Mouse (Mus musculus): ENCODE measurements at regions not wholly inside any gene's neighbourhood (a gene's known extent, or its start where the extent isn't known, plus 50 kb on each side); places are given as distances from the start of the nearest gene placed in this dataset.

DNA sequence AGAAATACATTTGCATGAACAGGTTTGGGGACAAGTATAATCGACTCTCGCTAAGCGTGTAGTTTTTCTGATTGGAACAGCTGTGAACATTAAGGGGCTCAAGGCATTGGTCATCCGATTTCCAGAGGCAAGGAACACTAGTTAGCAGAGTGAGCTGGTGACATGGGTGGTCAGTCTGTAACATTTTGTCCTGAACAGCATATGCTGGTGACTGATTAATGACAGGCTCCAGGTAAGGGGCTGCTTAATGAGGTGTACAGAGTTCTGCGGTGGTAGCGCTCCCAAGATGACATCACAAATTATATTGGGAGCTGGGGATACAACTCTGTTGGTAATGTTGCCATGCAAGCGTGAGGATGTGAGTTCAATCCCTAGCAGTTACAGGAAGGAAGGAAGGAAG is 266.3 kb upstream of the Castor2 start:
- intact Hi-C loops (cut with DNase I), result no loop called here
- DNase-seq (ENCODE audit: low spot score in 2 of 2), result no peak

DNA sequence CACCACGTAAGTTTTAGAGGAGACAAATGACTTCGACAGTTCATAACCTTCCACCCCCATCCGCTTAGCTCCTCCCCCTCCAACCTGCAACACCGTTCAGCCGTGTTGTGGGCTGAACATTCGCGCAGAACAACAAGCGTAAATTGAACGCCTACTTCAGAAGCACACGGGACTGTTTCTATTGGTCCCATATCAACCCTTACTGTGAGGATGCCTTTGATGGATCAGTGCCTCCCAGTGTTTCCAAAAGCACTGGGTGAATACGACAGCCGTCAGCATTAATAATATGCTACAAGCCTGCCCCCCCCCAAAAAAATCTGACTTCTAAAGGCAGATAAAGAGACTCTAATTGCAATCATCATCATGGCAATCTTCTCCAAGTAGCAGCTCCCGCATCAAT is 271.3 kb upstream of the Castor2 start:
- intact Hi-C loops (cut with DNase I), result no loop called here
- DNase-seq (ENCODE audit: low spot score in 2 of 2), result no peak

DNA sequence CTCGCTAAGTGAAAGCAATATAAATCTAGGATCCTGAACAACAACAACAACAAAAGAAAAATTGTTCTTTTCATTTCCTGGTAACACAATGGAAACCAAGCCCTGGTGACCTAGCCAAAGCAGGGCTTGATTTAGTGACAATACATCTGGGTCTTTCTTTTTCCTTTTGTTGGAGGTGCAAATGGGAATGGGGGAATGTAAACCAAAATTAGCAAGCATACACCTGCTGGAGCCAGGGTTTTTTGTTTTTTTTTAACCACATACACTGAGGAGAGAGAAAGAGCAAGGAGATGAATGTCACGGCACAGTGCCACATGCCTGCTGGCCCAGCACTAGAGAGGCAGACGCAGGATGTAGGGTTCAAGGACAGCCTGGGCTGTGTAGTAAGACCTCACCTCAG is 275.6 kb upstream of the Castor2 start:
- intact Hi-C loops (cut with DNase I), result no loop called here
- no peak for DNase-seq (ENCODE audit: low spot score in 2 of 2)

DNA sequence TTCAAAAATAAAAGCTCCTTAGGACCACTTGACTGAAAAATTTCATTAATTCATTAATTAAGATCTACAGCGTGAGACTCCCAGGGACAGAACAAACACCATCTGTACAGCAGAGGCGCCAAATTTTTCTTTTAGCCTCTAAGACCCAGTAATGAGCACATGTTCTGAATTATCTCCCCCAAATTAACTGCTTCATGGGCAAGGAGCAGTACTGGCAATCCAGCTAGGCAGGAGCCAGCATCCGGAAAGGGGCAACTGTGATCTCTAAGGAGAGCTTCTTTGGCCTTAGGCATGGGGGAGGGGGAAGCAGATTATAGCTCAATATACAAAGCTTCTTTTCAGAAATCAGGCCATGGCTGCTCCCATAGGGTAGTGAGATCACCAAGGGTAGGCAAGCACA is 278.2 kb upstream of the Castor2 start:
- no peak for DNase-seq (ENCODE audit: low spot score in 2 of 2)
- intact Hi-C loops (cut with DNase I), result no loop called here

DNA sequence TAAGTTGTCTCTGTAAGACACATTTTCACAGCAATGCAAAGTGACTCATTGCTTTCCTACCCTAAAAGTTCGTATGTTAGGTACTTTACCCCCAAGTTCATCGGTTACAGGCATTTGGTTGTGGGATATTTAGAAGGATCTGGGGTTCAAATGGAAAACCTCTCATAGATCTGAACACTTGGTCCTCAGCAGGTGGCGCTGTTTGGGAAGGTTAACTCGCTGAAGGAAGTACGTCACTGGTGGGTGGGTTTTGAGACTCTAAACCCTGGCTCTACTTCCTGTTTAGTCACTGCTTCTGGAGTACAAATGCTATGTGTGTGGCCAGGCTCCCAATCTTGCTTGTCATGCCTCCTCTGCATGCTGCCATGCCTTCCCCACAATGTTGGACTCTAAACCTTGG is 284.0 kb upstream of the Castor2 start:
- intact Hi-C loops (cut with DNase I), result loop anchor here (5.0 to 10.0 kb wide), 2 partner anchors 82 to 189 kb away; no protein-coding TSS in a partner anchor
- DNase-seq (ENCODE audit: low spot score in 2 of 2), result no peak

DNA sequence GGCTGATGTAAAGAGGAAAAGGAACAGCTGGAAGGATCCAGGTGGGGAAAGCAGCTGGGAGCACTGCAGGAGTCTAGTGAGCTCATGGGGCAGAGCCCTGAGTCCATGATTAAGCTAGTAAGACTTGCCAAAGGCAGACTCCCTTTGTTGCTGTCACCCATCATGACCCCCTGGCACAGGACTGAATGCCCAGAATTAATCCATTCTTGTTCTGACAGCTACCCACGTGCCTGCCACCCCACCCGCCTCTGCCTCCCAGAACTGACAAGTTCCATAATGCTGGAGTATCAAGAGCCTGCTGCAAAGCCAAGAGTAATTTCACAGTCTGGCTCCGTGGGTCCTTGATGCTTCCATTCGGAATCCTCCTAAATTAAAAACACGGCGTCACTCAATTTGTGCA is 285.1 kb upstream of the Castor2 start:
- intact Hi-C loops (cut with DNase I), result loop anchor here (5.0 to 10.0 kb wide), 2 partner anchors 190 to 253 kb away; no protein-coding TSS in a partner anchor
- peak; percentile 21 to 63 for DNase-seq (ENCODE audit: low spot score in 2 of 2)

DNA sequence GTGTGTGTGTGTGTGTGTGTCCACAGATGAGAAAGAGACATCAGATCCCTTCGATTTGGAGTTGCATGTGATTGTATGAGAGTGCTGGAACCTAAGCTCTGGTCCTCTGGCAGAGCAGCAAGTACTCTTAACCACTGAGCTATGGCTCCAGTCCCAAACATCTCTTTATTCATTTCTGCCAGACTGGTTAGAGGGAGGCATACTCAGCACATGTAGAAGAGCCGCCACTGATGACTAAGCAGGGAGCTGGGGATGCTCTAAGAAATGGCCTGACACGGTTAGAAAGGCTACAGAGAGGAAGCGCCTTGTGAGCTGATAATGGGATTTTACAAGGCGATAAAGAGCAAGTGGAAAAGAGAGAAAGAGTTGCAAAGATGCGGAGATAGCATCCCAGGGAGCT is 287.3 kb upstream of the Castor2 start:
- DNase-seq (ENCODE audit: low spot score in 2 of 2), result peak in 1 of 2 experiments; percentile 8
- intact Hi-C loops (cut with DNase I), result loop anchor here (5.0 to 10.0 kb wide), 2 partner anchors 193 to 255 kb away; no protein-coding TSS in a partner anchor

DNA sequence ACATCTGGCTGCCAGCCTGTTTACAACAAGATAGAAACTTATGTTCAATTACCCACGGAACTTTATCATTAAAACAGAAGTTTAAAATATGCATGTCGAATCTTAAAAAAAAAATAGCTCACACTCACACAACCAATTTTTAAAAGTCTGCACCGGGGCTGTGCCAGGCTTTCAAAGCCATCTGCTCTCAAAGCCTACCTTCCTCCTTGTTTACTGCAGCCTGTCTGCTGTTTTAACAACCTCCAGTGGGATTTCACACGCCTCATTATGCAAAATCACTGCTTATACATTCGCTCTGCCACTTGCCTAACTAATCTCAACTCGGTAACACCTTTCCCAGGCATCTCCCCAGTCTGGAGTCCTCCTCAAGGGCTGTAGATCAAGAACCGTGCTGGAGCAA is 292.6 kb upstream of the Castor2 start:
- peak; percentile 25 to 70 for DNase-seq (ENCODE audit: low spot score in 2 of 2)
- intact Hi-C loops (cut with DNase I), result no loop called here

DNA sequence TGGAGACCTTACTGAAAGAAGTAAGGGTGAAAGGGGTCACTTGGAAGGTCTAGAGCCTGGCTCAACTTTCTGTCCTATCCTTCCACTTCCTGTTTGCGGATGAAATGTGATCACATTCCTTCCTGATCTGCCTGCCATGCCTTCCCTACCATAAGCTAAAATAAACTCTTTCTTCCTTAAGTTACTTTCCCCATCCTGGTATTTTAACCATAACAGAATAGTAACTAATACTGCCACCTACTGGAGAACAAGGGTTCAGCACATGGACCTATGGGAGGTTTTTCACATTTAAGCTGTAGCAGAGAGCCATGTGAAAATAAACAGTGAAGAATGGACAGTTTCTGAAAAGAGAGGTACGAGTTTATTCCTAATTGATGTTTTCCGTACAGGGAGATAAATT is 297.5 kb upstream of the Castor2 start:
- intact Hi-C loops (cut with DNase I), result no loop called here

DNA sequence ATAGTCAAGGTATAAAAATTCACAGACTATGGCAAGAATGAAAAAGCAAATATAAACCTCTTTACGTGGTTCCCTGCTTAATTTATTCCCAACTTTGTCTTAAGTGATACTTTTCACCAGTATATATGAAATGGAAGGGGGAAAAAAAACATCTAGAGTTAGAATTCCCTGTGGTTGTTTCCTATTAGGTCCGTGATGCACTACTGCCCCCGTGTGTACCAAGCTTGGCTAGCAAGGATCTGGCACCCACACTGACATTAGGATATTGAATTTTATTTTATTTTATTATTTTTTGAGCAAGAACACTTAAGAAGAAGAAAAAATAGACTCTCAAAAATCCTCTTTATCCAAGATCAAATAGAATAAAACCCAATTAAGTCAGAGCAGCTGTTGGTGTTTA is 303.9 kb upstream of the Castor2 start:
- peak; percentile 49 to 67 for DNase-seq (ENCODE audit: low spot score in 2 of 2)
- intact Hi-C loops (cut with DNase I), result loop anchor here (5.0 to 10.0 kb wide), 2 partner anchors 1563 to 1681 kb away; no protein-coding TSS in a partner anchor

More for the DNA sequence above, 297.5 kb upstream of the Castor2 start:
- no peak for DNase-seq (ENCODE audit: low spot score in 2 of 2)

DNA sequence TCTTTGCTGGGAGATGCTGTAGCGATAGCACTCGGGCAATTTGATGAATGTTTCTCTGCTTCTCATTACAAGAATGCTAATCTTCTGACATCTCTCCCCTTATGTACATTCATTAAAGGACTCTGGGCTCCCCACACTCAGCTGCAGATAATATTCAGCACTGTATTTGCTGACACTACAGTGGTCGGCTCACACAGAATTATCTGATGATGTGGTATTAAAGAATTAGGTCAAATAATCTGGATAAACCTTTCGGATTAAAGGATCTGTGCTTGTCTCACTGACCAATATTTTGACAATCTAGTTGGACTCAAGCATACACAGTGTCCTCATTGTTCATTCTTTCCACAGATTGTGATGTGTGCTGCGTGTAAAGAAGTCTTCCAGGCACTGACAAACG is 308.8 kb upstream of the Castor2 start:
- DNase-seq (ENCODE audit: low spot score in 2 of 2), result no peak
- intact Hi-C loops (cut with DNase I), result loop anchor here (5.0 to 10.0 kb wide), 2 partner anchors 203 to 1676 kb away; no protein-coding TSS in a partner anchor

DNA sequence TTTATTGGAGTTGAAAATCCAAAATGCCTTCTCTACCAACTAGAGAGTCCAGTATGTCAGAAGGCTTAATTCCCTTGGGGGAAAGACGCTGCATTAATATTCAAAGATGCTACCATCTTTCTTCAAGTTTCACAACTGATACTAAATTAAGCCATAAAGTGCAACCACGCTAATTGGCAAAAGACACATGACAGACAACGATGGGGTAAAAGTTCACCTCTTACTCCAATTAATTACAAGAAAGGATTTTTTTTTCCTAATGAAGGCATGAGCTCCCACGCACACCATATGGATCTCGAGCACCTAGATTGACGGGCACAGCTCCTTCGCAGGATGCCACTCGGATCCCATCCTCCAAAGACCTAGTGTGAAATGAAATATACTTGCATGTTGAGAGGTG is 311.5 kb upstream of the Castor2 start:
- DNase-seq (ENCODE audit: low spot score in 2 of 2), result no peak
- intact Hi-C loops (cut with DNase I), result no loop called here

DNA sequence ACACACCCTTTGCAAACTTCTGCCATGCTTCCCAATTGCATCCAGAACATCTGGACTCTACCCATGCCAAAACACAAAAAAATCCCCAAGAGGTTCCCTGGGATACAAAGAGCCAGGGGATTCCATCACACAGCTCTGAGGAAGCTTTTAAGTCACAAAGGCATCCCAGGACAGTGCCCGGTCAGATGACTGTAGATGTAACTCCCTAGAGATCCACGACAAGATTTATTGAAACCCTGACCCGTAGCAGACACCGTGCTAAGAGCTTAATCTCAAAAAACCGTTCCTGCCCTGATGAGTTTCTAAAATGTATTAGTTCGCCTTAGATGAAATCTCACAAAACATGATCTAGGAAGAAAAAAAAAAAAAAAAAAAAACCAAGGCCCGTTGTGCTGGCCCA is 312.0 kb upstream of the Castor2 start:
- intact Hi-C loops (cut with DNase I), result no loop called here

DNA sequence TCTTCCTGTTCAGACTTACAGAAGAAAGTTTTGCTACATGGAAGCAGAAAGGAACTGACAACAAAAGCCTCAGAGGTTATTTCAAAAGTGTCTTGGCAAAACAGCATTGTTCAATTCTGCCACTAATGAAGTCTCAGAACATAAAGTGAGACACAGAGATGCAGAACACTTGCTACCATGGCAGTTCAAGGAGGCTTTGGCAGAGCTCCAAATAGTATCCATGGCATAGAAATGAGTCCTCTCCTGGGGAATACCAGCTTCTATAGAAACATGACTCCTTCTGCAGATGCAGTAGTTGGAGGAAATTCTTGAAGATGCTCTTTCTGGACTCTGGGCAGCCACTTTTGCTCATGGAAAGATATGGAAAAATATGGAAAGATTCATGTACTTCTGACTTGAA is 322.9 kb upstream of the Castor2 start:
- no peak for DNase-seq (ENCODE audit: low spot score in 2 of 2)
- intact Hi-C loops (cut with DNase I), result no loop called here

More for the DNA sequence above, 312.0 kb upstream of the Castor2 start:
- no peak for DNase-seq (ENCODE audit: low spot score in 2 of 2)

DNA sequence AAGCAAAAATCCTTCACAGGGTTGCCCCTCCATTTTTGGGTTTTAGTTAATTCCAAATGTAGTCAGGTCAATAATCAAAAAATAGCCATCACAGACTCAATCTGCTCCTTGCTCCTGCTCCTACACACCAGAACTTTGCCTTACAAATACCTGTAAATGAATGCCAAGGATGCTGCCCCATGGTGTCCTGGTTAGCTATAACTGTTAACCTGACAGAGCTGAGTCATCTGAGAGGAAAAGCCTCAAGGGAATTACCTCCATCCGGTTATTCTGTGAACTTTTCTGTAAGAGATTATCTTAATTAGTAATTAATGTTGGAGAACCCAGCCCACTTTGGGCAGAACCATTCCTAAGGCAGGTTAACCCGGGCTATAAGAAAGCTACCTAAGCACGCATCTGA is 325.4 kb upstream of the Castor2 start:
- no peak for DNase-seq (ENCODE audit: low spot score in 2 of 2)
- intact Hi-C loops (cut with DNase I), result no loop called here

DNA sequence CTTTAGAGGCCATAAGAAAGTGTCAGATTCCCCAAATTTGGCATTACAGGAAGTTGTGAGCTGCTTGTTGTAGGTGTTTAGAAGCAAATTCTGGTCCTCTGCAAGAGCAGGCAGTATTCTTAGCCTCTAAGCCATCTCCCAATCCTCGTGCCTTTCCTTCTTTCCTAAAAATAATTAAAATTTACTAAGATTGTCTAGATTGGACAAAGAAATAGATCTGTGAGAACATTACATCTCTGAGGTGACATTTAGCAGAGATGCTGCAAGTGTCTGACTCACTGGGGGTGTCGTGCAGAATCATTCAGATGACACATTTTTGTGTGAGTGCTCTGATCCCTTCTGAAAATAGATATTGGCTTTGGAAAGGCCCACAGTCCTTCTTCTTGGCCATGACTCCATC is 330.7 kb upstream of the Castor2 start:
- intact Hi-C loops (cut with DNase I), result no loop called here
- peak; percentile 24 to 84 for DNase-seq (ENCODE audit: low spot score in 2 of 2)

DNA sequence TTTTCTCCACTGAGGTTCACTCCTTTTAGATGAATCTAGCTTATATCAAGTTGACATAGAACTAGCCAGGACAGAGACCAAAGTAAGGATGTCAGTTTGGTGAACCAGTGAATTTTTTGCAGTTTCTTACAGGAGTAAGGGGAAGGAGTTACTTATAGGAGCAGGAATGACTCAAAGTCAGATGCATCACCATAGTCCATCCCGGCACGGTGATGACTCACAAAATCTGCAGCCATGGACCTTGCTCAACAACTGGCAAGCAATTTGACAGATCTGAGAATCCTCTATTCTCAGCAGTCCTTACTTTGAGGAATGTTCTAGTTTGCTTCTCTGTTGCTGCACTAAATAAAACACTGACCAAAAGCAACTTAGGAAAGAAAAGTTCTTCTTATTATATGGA is 341.7 kb upstream of the Castor2 start:
- intact Hi-C loops (cut with DNase I), result no loop called here
- DNase-seq (ENCODE audit: low spot score in 2 of 2), result peak in 1 of 2 experiments; percentile 77

DNA sequence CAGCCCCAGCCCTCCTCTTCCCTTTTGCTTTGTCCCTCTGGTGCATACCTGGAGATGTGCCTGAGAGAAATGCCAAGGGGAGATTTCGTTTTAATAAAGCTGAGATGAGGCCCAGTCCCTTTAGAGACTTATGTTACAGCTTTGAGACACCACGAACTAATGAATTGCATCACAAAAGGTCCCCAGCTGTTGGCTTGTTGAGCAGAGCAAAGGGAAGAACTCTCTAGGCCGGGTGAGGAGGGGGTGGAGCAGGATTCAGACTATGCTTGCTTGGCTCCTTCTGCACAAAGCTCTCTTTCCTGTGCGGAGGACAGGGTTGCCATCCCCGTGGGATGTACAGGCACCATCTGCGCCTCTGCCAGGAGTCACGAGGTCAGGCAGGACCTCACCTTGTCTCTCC is 345.3 kb upstream of the Castor2 start:
- intact Hi-C loops (cut with DNase I), result no loop called here
- no peak for DNase-seq (ENCODE audit: low spot score in 2 of 2)

DNA sequence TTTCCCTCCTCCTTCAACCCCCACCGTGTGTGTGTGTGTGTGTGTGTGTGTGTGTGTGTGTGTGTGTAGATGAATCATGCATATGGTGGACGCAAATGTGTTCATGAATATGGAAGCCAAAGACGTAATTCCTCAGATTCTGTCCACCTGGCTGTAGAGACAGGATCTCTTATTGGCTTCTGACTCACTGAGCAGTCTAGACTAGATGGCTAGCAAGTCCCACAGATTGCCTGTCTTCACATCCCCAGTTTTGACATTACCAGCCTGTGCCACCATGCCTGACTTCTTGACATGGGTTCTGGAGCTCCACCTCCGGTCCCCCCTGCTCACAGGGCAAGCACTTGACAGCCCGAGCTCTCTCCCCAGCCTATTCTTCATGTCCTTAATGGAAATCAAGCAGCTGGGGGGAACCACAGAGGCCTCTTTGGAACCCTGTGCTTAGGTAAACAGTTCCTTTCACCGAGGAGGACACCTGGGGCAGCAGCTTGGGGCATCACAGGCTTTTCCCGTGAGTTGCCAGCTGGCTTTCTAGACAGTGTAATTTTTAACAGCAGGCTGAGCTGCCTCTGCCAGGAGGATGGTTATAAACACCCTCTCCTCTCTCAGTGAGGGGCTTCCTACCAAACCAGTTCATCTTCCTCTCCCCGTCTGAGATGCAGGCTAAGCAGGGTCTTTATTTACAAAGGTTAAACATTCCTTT is 345.9 kb upstream of the Castor2 start:
- intact Hi-C loops (cut with DNase I), result no loop called here
- DNase-seq (ENCODE audit: low spot score in 2 of 2), result peak in 1 of 2 experiments; percentile 36

DNA sequence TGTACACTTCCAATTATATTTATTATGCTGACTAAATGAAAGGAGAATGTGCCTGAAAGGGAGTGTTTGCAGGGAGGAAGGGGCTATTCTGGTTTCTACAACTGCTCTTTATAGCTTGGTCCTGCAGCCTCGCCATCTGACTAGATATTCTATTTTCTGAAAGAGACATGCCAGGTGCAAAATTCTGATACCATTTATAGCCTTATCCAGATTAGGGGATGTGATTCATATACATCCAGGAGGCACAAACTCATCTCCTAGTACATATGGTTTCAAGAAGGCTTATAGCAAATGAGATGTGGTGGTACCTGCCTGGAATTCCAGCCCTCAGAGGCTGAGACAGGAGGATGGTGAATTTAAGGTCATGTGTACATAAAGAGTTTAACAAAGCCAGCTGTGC is 352.6 kb upstream of the Castor2 start:
- peak in 1 of 2 experiments; percentile 75 for DNase-seq (ENCODE audit: low spot score in 2 of 2)
- intact Hi-C loops (cut with DNase I), result no loop called here

DNA sequence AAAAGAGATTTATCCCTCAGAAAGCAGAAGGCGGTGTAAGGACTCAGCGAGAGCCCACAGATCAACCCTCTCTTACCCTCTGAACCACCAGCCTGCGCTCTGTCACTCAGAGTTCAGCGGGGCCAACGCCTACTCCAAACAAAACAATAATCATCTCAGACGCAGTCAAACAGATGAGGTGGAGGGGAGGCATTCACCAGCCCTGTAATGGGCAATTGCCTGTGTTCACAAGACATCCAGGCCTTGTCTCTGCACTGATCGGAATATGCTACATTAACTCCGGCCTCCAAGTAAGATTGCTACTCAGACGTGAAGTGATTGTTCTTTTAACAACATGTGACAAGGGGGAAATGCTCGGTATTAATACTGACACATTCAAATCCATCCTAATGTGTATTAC is 353.1 kb upstream of the Castor2 start:
- DNase-seq (ENCODE audit: low spot score in 2 of 2), result peak in 1 of 2 experiments; percentile 8

DNA sequence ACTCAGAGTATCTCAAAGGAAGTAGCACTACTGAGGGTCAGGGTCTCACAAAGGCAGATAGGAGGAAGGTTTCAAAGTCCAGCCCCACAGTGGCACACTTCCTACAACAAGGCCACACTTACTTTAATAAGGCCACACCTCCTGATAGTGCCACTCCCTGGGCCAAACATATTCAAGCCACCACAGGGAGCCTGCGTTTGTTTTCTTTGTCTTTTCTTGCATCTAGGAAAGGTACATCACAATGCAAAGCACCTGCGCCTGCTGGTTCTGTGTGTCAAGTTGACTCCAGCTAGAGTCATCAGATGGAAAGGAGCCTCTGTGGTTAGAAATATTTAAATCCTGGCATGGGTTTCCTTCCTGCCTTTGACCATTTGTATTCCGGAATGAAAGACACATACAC is 355.4 kb upstream of the Castor2 start:
- intact Hi-C loops (cut with DNase I), result no loop called here
- no peak for DNase-seq (ENCODE audit: low spot score in 2 of 2)

More for the DNA sequence above, 353.1 kb upstream of the Castor2 start:
- intact Hi-C loops (cut with DNase I), result no loop called here
